Mouse (Mus musculus) CD4-positive naive resting alpha-beta T cell, adult 76 days (primary cell): ENCODE data around the gene Ica1. TPM values are rescaled to one million over a fixed set of nuclear protein-coding genes. Genes with fewer than 3 reads are reported as not detected.

Experiments
- total RNA-seq: library from RNA; stranded (reverse); gene quantifications from one replicate; pipeline ENCODE4 v1.2.4, GENCODE M21; 2023

Gene Ica1
- total RNA-seq = not detected

GRCm38 (mm10) chr6:8778296-8778649 is at the start of gene Ica1:
Gene Ica1, minus strand, starts transcription at chr6:8778488.

Other genes starting within 250 kb of the Ica1 start
- not detected for gene Nxph1, start 169.9 kb upstream of the Ica1 start, total RNA-seq